Mouse (Mus musculus): ENCODE measurements around the gene Gm20388. TPM values are rescaled to one million over a fixed set of nuclear protein-coding genes. Genes with fewer than 3 reads are reported as not detected.

The Gm20388 gene
- polyA plus RNA-seq, 1 experiment from 2014 or later: not detected

DNA sequence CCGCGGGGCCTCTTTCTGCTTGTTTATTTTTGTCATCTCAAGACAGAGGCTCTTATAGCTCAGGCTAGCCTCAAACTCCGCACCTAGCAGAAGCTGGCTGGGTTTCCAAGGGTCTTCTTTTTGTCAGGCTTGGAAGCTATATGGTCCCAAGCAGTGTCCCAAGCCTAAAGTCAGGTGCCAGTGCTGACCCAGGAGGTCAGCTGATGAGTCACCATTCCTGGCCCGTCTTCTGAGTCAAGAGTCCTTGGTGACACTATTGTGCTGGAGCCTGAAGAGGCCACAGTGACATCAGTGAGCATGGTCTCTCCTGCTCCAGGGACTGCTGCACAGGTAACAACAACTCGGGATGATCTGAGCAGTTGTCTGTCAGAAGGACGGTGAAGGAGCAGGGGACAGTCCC is 1449.4 kb downstream of the Gm20388 start:
- no peak for TF ChIP-seq CTCF (IDR thresholded peaks at IDR 0.05; ENCODE audit: low read depth)
- Histone ChIP-seq H3K4me2 (replicated peaks; ENCODE audit: low read depth) (no peak overlapping the region), H3K27me3 (replicated peaks; ENCODE audit: control insufficient read depth, insufficient read depth, low read length) (peaks cover 19% of the 10 kb centered on the region), H3K27ac (ENCODE audit: low read depth, low read length) (no peak overlapping the region), H3K4me1 (replicated peaks; ENCODE audit: control insufficient read depth, insufficient read depth, low read length) (peaks cover 7% of the 10 kb centered on the region), H3K9me3 (ENCODE audit: control insufficient read depth) (0 out of 2 replicates have a peak, but pooled peaks cover 2% of the 10 kb centered on the region), H3K4me3 (ENCODE audit: low read depth, low read length) (no peak overlapping the region), H3K36me3 (ENCODE audit: control insufficient read depth, insufficient read depth) (no peaks in the 10 kb centered on the region), H3K9ac (ENCODE audit: low read depth, low read length) (no peak overlapping the region)
- ATAC-seq: no peak
- 31% methylated on average over 6 of the region's 6 CpGs for WGBS

DNA sequence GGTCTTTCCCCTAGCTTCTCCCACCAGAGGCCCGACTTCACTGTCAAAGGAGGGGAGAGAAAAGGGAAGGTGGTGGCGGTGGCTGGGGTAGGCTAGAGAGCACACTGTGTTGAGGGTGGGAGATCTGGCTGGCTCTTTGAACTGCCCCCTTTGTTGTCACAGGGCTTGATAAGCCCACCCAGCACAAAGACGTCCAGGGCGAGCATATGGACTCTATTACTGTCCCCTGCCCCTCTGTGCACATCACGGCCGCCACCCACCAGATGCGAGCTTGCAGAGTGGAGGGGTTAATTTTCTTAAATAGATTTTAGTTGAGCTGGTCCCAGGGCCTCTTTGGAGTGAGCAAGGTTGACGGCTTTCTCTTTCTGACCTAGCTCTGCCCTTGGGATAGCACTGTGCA is 1450.5 kb downstream of the Gm20388 start:
- Histone ChIP-seq H3K36me3 (ENCODE audit: control insufficient read depth, insufficient read depth) (no peaks in the 10 kb centered on the region; the same call in 1 of the 2 replicates), H3K4me1 (replicated peaks; ENCODE audit: control insufficient read depth, insufficient read depth, low read length) (peaks cover 7% of the 10 kb centered on the region), H3K4me2 (replicated peaks; ENCODE audit: low read depth) (no peak overlapping the region), H3K27ac (ENCODE audit: low read depth, low read length) (no peak overlapping the region), H3K27me3 (replicated peaks; ENCODE audit: control insufficient read depth, insufficient read depth, low read length) (peaks cover 19% of the 10 kb centered on the region), H3K4me3 (ENCODE audit: low read depth, low read length) (no peak overlapping the region), H3K9me3 (ENCODE audit: control insufficient read depth) (0 out of 2 replicates have a peak, but pooled peaks cover 2% of the 10 kb centered on the region), H3K9ac (ENCODE audit: low read depth, low read length) (no peak overlapping the region)
- no peak for ATAC-seq
- WGBS: 78% methylated on average over 8 of the region's 8 CpGs
- no peak for TF ChIP-seq CTCF (IDR thresholded peaks at IDR 0.05; ENCODE audit: low read depth)

DNA sequence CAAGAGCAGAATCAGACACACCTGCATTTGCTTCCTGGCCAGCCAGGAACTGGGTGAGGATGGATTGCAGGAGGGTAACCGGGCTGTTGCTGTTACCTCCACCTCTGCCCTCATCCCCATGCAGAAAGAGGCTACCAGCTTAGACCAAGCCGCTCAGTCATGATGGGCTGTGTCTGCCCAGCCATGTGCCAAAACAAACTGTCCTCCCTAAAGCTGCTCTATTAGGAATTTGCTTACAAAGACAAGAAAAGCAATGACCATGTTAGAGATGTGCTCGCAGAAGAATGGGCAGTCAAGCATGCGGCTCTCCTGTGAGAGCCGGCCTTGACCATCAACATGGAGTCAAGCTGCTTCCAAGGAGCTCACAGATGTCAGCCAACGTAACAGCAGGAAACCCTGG is 1454.0 kb downstream of the Gm20388 start:
- H3K27ac ChIP-seq (ENCODE audit: low read depth, low read length): no peak overlapping the region
- H3K4me1 ChIP-seq (replicated peaks; ENCODE audit: control insufficient read depth, insufficient read depth, low read length): no peaks in the 10 kb centered on the region
- TF ChIP-seq CTCF (IDR thresholded peaks at IDR 0.05; ENCODE audit: low read depth): no peak
- no peak for ATAC-seq
- no peaks in the 10 kb centered on the region; the same call in 1 of the 2 replicates for H3K36me3 ChIP-seq (ENCODE audit: control insufficient read depth, insufficient read depth)
- no peak overlapping the region for H3K4me3 ChIP-seq (ENCODE audit: low read depth, low read length)
- no peak overlapping the region for H3K9ac ChIP-seq (ENCODE audit: low read depth, low read length)
- 0 out of 2 replicates have a peak, but pooled peaks cover 2% of the 10 kb centered on the region for H3K9me3 ChIP-seq (ENCODE audit: control insufficient read depth)
- no peak overlapping the region for H3K4me2 ChIP-seq (replicated peaks; ENCODE audit: low read depth)
- H3K27me3 ChIP-seq (replicated peaks; ENCODE audit: control insufficient read depth, insufficient read depth, low read length): peaks cover 19% of the 10 kb centered on the region
- WGBS: 91% methylated on average over 6 of the region's 6 CpGs

GRCm38 (mm10) chr8:121365150-121365549 is 1454.5 kb downstream of the Gm20388 start:
- Histone ChIP-seq H3K4me1 (replicated peaks; ENCODE audit: control insufficient read depth, insufficient read depth, low read length) (no peaks in the 10 kb centered on the region), H3K4me3 (ENCODE audit: low read depth, low read length) (no peak overlapping the region), H3K9ac (ENCODE audit: low read depth, low read length) (no peak overlapping the region), H3K9me3 (ENCODE audit: control insufficient read depth) (0 out of 2 replicates have a peak, but pooled peaks cover 2% of the 10 kb centered on the region), H3K36me3 (ENCODE audit: control insufficient read depth, insufficient read depth) (no peaks in the 10 kb centered on the region; the same call in 1 of the 2 replicates), H3K27ac (ENCODE audit: low read depth, low read length) (no peak overlapping the region), H3K4me2 (replicated peaks; ENCODE audit: low read depth) (no peak overlapping the region), H3K27me3 (replicated peaks; ENCODE audit: control insufficient read depth, insufficient read depth, low read length) (peaks cover 19% of the 10 kb centered on the region)
- 50% methylated on average over 3 of the region's 3 CpGs for WGBS
- no peak for TF ChIP-seq CTCF (IDR thresholded peaks at IDR 0.05; ENCODE audit: low read depth)
- ATAC-seq: peak; percentile 34; the same call in 1 of the 2 replicates

DNA sequence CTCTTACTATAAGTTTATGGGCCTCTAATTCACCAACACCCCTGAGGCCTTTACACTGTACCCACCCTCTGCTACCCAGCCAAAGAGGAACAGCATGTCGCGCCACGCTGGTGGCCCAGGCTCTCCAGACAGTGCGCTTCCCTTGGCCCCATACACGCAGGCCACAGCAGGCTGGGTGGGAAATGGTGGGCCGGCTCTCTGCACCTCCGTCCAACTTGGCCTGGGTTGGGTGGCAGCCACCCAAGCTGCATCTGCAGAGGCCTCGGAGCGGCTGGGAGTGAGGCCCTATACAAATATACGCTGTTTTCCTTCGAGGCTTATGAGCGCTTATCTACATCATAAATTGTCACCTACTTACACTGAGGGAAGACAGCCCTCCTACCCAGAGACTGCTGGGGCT is 1456.0 kb downstream of the Gm20388 start:
- H3K9ac ChIP-seq (ENCODE audit: low read depth, low read length): no peak overlapping the region
- TF ChIP-seq CTCF (IDR thresholded peaks at IDR 0.05; ENCODE audit: low read depth): no peak
- H3K4me3 ChIP-seq (ENCODE audit: low read depth, low read length): no peak overlapping the region
- 0 out of 2 replicates have a peak, but pooled peaks cover 2% of the 10 kb centered on the region for H3K9me3 ChIP-seq (ENCODE audit: control insufficient read depth)
- ATAC-seq: no peak
- no peak overlapping the region for H3K27ac ChIP-seq (ENCODE audit: low read depth, low read length)
- no peaks in the 10 kb centered on the region for H3K4me1 ChIP-seq (replicated peaks; ENCODE audit: control insufficient read depth, insufficient read depth, low read length)
- peaks cover 8% of the 10 kb centered on the region for H3K27me3 ChIP-seq (replicated peaks; ENCODE audit: control insufficient read depth, insufficient read depth, low read length)
- no peak overlapping the region for H3K4me2 ChIP-seq (replicated peaks; ENCODE audit: low read depth)
- 42% methylated on average over 12 of the region's 12 CpGs for WGBS
- no peaks in the 10 kb centered on the region; the same call in 1 of the 2 replicates for H3K36me3 ChIP-seq (ENCODE audit: control insufficient read depth, insufficient read depth)

- H3K4me2 ChIP-seq (replicated peaks; ENCODE audit: low read depth): no peak overlapping the region
- peaks cover 3% of the 10 kb centered on the region; the same call in 1 of the 2 replicates for H3K27me3 ChIP-seq (replicated peaks; ENCODE audit: control insufficient read depth, insufficient read depth, low read length)
- H3K36me3 ChIP-seq (ENCODE audit: control insufficient read depth, insufficient read depth): no peaks in the 10 kb centered on the region; the same call in 1 of the 2 replicates
- ATAC-seq: no peak
- no peak for TF ChIP-seq CTCF (IDR thresholded peaks at IDR 0.05; ENCODE audit: low read depth)
- no peak overlapping the region for H3K9ac ChIP-seq (ENCODE audit: low read depth, low read length)
- no peak overlapping the region for H3K4me3 ChIP-seq (ENCODE audit: low read depth, low read length)
- 23% methylated on average over 11 of the region's 11 CpGs for WGBS
- no peaks in the 10 kb centered on the region for H3K4me1 ChIP-seq (replicated peaks; ENCODE audit: control insufficient read depth, insufficient read depth, low read length)
- no peaks in the 10 kb centered on the region for H3K9me3 ChIP-seq (ENCODE audit: control insufficient read depth)
- no peak overlapping the region for H3K27ac ChIP-seq (ENCODE audit: low read depth, low read length)
These were observed 1458.2 kb downstream of the Gm20388 start for GRCm38 (mm10) chr8:121368799-121369198.
